Mouse (Mus musculus) small intestine, adult 2 months (tissue): Measurements from ENCODE around the gene Ust.

Experiments used
- CTCF ChIP-seq: fragments of 200-500 bp; IDR thresholded peaks from 2 replicates; pipeline ENCODE4 v1.5.1; 2012; ENCODE audit warnings: low read depth, mild to moderate bottlenecking, control low read depth, inconsistent platforms, low read length, moderate library complexity, mixed read lengths; ENCODE audit not compliant: insufficient replicate concordance, insufficient read length; ENCODE audit errors: extremely low read depth
- POLR2A ChIP-seq: fragments of 200-500 bp; IDR thresholded peaks from 2 replicates; pipeline ENCODE4 v1.6.1; 2012; ENCODE audit warnings: low read depth, mild to moderate bottlenecking, control low read depth, inconsistent platforms, low read length, moderate library complexity

GRCm38 (mm10) chr10:8465216-8465615 lies 53.4 kb downstream of the Ust start:
- TF ChIP-seq POLR2A (no peak), CTCF (no peak)
